Mouse (Mus musculus) adipocyte (in vitro differentiated cells): Measurements from ENCODE around the gene Lama5.

ENCODE experiments used
- DNase-seq: peaks from one replicate; pipeline ENCODE4 v3.0.0-alpha.2; 2016; ENCODE audit warnings: low spot score

Gene Lama5

DNA sequence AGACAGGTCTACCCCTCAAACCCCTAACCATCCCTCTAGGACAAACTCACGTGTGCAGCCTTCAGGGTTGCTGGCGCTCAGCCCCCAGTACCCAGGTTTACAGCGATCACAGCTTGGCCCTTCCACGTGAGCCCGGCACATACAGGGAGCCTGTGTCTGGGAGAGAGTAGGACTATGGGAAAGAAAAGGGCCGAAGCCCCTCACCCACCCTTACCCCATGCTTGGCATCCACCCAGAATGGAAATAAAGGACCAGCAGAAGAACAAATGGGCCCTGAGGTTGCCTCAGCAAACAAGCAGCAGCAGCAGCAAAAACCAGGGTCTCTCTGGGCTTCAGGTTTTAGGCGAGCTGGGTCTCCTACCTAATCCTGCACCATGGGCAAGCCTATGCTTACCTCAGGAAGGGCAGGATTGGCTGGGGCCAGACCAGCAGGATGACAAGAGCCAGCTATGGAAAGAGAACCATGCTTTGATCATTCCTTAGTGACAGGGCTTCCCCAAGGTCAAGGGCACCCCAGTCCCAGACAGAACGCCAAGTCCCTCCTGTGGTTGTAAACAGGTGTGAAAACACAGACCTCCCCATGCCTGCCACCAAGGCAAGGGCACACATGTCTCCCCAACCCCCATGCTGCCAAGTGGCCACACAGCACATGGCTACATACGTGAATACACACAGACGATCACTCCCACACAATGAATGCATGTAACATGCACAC lies 28.2 kb downstream of the Lama5 start:
- no peak for DNase-seq

DNA sequence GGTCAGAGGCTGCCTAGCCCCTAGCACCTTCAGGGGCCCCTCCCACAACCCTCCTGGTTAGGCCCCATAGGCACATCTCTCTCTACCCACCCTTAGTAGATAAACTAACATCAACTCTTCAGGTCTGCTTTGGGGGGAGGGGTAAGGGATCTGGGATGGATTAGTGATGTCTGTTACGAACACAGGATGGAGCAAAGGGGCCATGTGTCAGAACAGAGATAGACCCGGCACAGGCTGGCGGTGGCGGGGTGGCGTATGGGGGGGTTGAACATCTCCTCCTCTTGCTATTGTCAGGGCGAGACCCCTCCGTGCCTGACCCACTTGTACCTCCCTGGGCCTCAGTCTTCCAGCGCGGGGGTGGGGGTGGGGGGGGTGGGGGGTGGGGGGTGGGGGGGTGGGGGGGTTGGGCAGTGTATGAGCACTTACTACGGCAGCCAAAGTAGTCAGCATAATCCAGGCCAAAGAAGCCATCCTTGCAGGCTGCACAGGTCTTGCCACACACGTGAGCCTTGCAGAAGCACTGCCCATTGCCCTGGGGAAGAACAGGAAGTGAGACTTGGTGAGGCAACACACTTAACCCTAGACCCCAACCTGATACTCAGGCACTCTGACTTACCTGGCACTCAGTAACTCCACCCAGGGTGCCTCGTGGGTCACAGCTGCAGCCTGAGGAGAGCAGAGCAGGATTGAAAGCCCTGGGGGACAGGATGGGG lies 28.9 kb downstream of the Lama5 start:
- no peak for DNase-seq

DNA sequence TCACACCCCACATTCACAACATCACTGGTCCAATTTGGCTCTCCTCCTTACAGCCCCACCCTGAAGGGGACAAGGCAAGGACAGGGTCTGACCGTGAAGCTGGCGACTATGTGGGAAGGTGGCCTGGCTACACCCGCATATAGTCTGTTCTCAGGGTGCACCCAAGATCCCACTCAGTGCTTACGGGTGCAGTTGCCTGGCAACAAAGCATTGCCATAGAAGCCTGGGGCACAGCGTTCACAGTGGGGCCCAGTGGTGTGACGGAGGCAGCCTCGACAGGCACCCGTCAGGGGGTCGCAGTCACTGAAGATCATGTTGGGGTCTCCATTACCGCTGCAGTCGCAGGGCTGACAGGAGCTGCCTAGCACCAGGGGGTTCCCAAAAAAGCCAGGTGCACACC lies 38.3 kb downstream of the Lama5 start:
- no peak for DNase-seq

DNA sequence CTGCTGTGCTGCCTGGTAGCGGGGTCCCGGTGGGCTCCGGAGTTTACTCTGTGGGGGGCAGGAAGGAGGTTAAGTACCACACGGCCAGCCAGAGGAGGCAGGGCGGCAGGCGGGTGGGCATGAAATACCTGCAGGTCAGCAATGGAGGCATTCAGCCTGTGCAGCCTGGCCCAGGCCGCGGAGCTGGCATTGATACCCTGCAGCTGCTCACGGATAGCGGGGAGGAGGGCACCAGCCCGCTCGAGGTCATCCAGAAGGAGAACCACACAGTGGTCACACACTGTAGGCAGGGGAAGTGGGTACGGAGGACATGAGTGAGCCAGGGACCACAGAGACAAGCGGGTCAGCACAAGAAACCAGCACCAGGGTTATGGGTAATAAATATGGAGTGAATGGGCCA lies 40.0 kb downstream of the Lama5 start:
- DNase-seq, result no peak

DNA sequence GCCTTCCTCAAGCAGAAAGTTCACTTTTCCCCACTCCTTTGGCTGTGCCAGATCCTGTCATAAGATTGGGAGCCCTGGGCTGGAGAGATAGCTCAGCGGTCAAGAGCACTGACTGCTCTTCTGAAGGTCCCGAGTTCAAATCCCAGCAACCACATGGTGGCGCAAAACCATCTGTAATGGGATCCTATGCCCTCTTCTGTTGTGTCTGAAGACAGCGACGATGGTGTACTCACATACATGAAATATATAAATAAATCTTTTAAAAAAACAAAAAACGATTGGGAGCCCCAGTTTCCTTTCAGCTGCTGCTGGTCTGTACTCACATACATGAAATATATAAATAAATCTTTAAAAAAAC lies 40.9 kb downstream of the Lama5 start:
- peak; percentile 66 for DNase-seq

DNA sequence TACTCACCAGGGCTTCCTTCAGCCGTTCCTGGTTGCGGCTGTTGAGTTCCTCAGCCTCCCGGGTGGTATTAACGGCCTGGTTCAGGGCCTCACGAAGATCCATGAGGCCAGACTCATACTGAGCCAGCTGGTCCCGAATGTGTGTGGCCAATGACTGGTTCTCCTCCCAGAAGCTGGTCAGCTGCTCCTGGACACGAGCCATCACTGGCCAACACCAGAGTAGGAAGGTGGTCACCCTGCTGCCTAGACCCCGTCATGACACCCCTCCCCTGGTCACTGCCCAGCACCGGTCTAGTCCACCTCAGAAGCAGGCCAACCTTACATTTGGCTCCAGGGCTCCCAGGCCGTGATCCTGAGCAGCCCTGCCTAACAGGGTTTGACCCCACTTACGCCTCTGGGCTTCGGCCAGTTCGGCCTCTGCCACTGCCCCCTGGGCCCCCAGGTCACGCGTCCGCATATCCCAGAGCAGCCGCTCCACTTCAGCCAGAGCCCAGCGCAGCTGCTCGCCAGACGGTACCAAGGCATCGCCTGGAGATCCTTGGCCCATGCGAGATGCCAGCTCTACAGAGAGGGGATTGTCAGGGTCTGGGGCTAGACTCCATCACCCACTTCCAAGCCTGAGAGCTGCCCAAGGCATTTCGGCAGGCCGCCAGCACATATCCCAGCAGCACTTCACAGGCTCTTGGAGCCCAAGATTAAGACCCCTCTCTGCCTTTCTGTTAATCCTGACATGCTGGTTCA lies 41.5 kb downstream of the Lama5 start:
- DNase-seq, result no peak

DNA sequence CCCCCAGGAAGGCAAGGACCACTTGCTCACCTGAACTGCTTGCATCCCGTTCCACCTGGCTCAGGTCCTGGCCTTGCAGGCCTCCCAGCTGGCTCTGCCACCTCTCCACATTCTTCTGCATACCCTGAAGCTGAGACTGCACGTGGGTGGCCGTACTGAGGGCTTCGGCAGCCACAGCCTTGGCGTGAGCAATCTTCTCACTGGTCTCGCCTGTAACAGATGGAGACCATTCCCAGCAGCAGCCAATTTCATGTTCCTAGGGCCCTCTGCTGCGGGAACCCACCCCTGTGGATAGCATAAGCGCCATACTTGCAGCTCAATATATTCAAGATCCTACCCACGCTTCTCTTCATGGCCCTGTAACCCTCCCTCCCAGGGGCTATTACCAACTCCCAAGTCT lies 44.1 kb downstream of the Lama5 start:
- DNase-seq, result no peak

DNA sequence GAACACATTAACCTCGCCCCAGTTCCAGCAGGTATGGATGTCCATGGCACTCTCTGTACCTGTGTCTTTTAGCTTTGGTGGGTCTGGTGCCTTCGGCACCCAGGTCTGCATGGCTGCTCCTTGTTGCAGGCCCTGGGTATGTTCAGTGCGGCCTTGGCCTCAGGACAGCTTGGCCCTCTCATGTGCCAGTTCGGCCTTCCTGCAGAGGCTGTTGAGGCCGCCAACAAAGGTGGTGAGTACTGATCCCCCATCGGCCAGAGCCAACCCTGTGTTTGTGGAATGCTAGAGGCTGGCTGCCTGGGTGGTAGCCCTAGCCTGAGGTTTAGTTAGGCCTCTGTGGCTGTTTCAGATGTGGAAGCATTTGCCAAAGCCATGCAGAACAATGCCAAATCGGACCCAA lies 49.9 kb downstream of the Lama5 start:
- DNase-seq, result no peak

DNA sequence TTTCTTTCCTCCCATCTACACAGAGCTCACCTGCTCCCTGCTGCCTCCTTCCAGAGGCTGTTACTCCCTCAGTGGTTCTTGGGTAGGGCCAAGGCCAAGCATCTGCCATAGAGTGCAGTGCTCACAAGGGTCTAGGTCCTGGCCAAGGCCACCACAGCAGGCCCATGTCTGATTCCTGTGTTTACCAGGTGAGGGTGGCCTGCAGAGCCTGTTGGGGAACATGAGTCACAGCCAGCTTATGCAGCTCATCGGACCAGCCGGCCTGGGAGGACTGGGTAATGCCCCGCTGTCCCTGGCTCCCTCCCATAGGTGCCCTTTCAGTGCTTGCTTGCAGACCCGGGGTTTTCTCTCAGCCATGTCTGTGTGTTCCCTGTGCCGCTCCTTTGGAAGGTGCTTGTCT lies 51.5 kb downstream of the Lama5 start:
- DNase-seq, result no peak

DNA sequence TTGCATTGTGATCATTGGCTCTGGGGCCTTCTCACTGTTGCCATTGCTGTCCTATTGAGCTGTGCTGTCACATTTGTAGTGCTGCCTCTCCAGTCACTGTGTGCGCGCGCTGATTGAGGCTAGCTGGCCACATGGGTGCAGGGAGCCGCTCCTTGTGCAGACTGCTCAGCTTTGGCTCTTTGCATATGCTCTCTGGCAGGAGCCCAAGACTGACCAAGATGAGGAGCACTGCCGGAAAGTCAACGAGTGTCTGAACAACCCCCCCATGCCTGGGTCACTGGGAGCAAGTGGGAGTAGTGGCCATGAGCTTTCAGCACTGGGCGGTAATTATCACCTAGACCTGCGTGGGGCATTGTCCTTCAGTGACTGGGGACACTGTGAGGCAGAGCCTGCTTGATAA lies 51.9 kb downstream of the Lama5 start:
- peak; percentile 49 for DNase-seq

DNA sequence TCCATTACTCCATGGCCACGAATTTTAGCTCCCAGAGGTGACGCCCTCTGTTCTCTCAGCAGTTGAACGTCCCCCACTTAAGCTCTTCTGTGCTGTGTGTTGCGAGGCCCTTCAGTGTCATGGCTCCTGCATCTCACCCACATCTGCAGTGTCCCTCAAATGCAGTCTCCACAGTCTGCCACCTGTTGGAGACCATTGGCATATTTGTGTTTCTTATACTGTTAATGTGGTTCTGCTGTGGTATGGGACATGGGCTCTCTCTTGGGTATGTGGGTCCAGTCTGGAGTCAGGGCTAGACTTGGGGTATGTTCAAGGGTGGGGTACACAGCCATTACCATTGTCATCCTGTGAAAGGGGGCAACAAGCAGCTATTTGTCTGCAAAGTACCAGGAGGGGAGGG lies 52.5 kb downstream of the Lama5 start:
- peak; percentile 58 for DNase-seq

DNA sequence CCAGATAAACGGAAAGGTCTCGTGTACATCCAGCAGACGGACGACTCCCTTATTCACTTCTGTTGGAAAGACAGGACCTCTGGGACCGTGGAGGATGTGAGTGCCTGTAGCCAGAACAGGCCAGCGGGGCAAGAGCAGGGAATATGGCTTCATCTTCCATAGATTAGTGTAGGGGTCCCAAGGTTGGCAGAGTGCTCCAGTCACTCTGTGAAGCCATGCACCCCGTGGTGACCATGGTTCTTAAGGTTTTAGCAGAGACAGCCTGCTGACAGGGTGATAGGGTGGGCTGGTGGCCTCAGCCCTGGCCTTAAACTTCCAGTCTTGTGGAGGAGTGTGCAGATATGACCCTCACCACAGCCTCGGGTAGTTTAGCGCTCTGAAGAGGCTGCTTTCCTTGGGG lies 53.5 kb downstream of the Lama5 start:
- DNase-seq, result no peak

DNA sequence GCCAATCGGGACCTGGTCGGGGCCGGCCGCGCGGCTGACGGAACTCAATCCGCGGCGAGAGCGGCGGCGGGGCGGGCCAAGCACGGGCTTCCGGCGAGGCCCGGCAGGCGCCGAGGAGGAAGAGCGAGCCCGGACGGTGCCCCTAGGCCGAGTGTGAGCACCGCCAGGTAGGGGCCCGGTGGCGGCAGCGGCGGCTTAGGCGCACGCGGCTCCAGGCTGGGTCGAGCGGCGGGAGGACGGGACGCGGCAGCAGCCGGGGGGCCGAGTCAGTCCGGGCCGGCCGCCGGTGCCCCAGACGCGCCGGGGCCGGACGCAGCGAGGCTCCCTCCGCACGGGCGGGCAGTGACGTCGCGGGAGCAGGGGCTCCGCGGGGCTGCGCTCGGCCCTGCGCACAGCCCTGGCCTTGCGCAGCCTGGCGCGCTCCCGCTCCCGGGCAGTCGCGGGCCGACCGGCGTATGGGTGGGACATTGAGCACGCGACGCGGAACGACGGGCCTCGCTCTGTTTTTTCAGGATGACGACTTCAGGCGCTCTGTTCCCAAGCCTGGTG lies 54.1 kb downstream of the Lama5 start:
- DNase-seq, result no peak

DNA sequence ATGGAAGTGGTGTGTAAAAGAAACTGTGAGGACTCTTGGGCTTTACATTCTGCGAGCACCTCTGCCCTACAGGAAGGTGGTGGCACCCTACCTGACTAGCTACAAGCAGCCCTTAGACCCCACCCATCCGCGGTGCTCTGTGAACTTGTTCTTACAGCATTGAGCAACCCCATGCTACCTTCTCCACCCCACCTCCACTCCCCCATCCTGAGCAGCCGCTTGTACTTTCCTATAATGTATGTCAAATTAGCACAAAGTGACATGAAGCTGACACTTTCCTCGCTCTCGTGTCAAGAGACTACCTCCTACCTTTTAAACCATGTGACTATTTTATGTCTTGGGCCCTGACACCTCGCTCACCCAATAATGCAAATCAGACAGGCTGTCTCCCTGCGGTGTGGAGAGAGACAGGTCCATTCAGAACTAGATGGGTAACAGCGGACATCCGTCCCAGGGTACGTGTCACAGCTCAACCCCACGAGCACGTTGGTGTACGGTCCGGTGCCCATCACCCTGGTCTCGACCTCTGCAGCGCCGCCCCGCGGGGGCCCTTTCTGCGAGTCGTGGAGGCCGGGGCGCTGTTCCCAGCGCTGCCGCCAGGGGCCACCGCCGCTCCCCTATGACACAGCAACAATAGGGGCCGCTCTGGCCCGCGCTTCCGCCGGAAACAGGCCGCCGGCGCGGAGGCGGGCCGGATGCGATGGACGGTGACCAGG lies 54.7 kb downstream of the Lama5 start, which contains the start of gene Adrm1:
Gene Adrm1, plus strand, starts transcription at position 680 of the 716 bp plus-strand sequence.
- peak; percentile 96 for DNase-seq

DNA sequence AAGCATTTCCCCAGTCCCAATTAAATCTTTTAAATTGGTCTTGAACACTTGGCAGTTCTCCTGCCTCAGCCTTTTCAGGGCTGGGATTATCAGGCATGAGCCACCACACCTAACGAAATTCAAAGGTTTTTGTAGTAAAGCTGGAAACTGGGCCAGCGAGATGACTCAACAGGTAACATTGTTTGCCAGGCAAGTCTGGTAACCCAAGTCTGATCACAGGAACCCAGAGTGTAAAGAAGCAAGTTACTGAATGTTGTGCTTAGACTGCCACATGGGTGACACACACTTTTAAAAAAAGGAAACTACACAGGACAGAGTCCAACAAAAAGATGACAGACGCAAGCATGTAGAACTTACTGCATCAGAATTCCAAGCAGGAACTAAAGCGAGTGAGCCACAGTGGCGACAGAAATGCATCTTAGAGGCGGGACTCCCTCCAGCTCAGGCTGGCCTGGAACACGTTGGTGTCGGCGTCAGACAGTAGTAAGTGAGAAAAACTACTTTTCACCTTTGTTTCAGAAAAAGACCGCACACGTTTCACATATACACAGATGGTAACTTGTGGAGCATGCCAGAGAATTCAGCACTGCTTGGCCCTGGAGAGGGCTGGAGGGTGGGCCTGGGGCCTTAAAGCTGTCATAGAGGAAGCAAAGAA lies 55.4 kb downstream of the Lama5 start:
- DNase-seq, result no peak

DNA sequence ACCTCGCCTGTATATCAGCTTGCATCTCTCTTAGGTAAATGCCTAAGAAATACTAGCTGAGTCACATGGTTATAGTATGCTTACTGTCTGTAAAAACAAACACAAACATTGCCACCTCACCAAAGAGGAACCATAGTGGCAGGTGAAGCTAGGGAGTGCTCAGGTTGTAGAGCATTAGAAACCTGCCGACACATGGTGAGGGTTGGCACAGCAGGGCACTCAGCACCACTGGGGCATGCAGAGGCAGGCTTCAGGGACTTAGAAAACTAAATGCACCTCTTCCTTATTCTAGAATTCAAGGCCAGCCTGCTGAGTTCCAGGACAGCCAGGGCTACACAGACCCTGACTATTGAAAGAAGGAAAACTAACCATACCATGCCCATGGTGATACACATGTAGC lies 58.8 kb downstream of the Lama5 start:
- no peak for DNase-seq

DNA sequence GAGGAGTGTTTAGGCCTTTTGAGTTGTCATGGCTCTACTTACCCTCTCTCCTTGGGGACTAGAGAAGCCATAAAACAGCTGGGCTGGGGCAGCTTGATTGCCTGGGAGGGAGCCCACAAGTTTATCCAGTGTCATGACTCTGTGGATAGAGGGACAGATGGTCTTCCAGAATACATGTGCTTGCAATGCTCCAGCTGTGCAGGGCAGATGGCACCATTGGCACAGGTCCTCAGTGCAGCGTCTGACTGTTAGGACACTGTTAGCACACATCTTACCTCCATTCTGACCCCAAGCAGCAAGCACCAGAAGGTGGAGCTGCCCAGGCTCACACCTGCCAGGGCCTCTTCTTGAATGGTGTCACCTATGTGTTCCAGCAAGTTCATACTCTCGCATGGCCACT lies 59.8 kb downstream of the Lama5 start:
- DNase-seq, result no peak

DNA sequence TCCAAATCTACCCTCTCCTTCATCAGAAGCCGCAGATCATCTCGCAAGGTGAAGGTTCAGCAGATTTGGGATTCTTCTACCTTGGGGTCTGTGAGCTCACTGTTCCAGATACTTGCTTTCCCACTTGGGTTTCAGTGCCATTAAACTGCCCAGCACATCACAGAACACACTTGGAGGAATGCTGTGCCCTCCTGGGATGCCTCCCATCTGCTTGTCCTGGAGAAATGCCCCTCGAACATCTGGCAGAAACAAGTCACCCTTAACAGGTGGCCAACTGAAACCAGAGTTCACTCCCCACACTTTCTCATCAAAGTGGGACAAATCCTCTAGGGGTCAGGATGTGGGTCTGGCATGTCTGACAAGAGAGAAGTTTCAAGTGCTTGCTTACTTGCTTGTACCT lies 67.0 kb downstream of the Lama5 start:
- DNase-seq, result no peak

DNA sequence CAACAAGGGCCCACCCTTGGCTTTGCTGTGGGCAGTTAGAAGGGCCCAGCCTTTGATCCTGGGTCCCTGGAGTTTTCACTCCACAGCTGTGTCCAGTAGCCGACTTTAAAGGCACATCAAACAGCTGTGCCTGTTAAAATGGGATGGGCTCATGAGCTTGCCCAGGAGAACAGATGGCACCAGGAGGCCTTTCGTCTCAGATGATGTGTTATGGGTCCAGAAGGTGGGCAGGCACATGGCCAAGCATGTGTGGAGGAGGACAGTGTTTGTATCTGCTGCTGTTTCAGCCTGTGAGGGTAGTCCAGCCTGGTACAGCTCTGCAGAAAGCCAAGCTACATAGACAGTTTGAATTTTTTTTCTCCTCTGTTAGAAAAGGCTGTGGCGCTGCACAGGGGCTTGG lies 70.9 kb downstream of the Lama5 start:
- no peak for DNase-seq

DNA sequence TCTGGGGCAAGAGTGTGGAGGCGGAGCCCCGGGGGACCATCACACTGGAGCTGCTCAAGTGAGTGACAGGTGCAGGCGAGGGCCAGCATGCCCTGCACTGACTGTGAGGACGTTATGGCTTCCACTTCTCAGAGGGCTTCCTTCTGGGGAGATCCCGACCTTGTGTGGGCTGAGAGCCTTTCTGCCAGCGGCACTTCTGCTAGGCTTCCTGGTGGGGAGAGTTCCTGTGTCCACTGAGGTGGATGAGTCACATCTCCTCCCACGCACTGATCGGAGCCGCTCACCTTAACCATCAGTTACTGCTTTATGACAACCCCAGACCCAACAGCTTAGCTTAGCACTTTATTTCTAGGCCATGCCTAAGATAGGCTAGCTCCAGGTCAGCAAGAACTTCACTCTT lies 77.1 kb downstream of the Lama5 start:
- no peak for DNase-seq

DNA sequence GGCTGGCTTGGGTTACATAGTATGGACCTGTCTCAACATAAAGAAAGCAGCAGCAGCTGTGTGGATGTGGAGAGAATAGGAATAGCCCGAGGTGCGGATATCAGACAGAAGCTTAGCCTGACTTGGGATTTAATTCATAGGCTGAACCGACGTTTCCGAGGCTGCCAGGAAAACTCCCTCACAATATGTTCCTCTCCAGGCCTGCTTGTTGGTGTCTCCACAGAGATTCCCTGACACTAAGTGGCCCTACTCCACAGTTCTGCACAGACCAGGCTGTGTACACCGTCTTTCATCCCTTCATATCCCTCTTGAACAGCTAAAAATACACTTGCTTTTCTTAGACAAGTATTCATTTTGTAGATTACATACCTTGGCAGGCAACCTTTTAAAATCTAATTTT lies 78.3 kb downstream of the Lama5 start:
- DNase-seq, result no peak

DNA sequence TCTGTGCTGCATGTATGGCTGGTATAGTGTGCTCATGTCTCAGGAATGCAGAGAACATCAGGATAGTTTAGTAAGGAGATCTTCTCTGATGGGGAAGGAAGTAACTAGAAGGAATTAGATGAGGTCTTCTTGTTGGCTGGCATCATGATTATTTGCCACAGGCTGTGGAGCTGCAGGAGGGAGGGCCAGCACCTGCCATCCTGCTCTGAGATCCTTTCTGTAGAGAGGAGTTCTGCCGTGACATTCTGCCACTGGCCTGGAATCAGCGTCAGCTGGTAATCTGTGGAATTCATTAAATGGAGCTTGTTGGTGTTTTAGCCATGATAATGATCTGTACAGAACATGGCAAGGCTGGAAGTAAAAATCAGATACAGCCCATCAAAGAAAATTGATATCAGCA lies 79.6 kb downstream of the Lama5 start:
- DNase-seq, result no peak
